Mouse (Mus musculus) heart, postnatal 0 days (tissue): Measurements from ENCODE around the gene Taar6.

Experiments used
- CTCF ChIP-seq: IDR thresholded peaks from 2 replicates; pipeline ENCODE4 v1.5.1; 2016; ENCODE audit warnings: antibody characterized with exemption, control low read depth, low read depth
- EP300 ChIP-seq: IDR thresholded peaks from 2 replicates; pipeline ENCODE4 v1.6.1; 2016; ENCODE audit warnings: antibody characterized with exemption, low read depth

- TF ChIP-seq CTCF (no peak), EP300 (no peak)
Measured at GRCm38 (mm10) chr10:23970656-23971165, 14.7 kb downstream of the Taar6 start, which contains the start of gene Taar5.
